Mouse (Mus musculus) midbrain, postnatal 0 days (tissue): ENCODE measurements around the gene 5730596B20Rik. TPM values are rescaled to one million over a fixed set of nuclear protein-coding genes. Genes with fewer than 3 reads are reported as not detected.

Experiments used
- ATAC-seq: fragments of 200-750 bp; cut with Nextera tagmentation; 2 replicates; pipeline ENCODE4 v1.8.0; 2017; ENCODE audit warnings: moderate number of reproducible peaks, mild to moderate bottlenecking, moderate TSS enrichment, moderate library complexity; ENCODE audit not compliant: low FRiP score
- DNase-seq: peaks from one replicate; pipeline ENCODE4 v3.0.0-alpha.2; 2015; ENCODE audit warnings: low spot score
- H3K27ac ChIP-seq: fragments of 300-500 bp; sonication (generic); 2 replicates; pipeline ENCODE4 v1.5.1; 2014; ENCODE audit warnings: low read depth, mild to moderate bottlenecking, low read length, mixed read lengths
- H3K27me3 ChIP-seq: fragments of 300-500 bp; sonication (generic); 2 replicates; pipeline ENCODE4 v1.6.1; 2014; ENCODE audit warnings: low read length, control low read depth, mixed read lengths; ENCODE audit not compliant: insufficient read depth
- H3K36me3 ChIP-seq: fragments of 300-500 bp; sonication (generic); 2 replicates; pipeline ENCODE4 v1.6.1; 2014; ENCODE audit warnings: low read length, control low read depth, mixed read lengths; ENCODE audit not compliant: insufficient read depth
- H3K4me1 ChIP-seq: fragments of 300-500 bp; sonication (generic); 2 replicates; pipeline ENCODE4 v1.6.1; 2014; ENCODE audit warnings: mild to moderate bottlenecking, control low read depth, antibody characterized with exemption, low read length, mixed read lengths; ENCODE audit not compliant: insufficient read depth
- H3K4me2 ChIP-seq: fragments of 300-500 bp; sonication (generic); 2 replicates; pipeline ENCODE4 v1.6.1; 2014; ENCODE audit warnings: low read depth, mild to moderate bottlenecking, low read length, mixed read lengths; ENCODE audit not compliant: poor library complexity, severe bottlenecking
- H3K4me3 ChIP-seq: fragments of 300-500 bp; sonication (generic); 2 replicates; pipeline ENCODE4 v1.5.1; 2014; ENCODE audit warnings: low read depth, mild to moderate bottlenecking, low read length, moderate library complexity
- H3K9ac ChIP-seq: fragments of 300-500 bp; sonication (generic); replicated peaks from 2 replicates; pipeline ENCODE4 v1.6.1; 2014; ENCODE audit warnings: mild to moderate bottlenecking, low read length, moderate library complexity, mixed read lengths; ENCODE audit not compliant: poor library complexity, severe bottlenecking
- H3K9me3 ChIP-seq: fragments of 300-500 bp; sonication (generic); 2 replicates; pipeline ENCODE4 v1.6.1; 2016; ENCODE audit warnings: low read length, control low read depth
- CTCF ChIP-seq: IDR thresholded peaks from 2 replicates; pipeline ENCODE4 v1.5.1; 2016; ENCODE audit warnings: antibody characterized with exemption, mild to moderate bottlenecking
- WGBS: fragments of 180-500 bp; shearing (Covaris S2); extraction: QIAGEN DNeasy Blood & Tissue Kit; methylation state at CpG from one replicate; pipeline ENCODE4 v1.1.7; 2014; 5-methylcytosine and 5-hydroxymethylcytosine counted together
- polyA plus RNA-seq: library from polyadenylated mRNA; unstranded; fragments of >200 nt; fragmentation: Nextera tagmentation; extraction: Ambion mirVana; gene quantifications from 2 replicates; pipeline ENCODE4 v1.2.1, GENCODE M21; 2015
- total RNA-seq: library from RNA; depleted of rRNA; stranded (reverse); fragments of >200 nt; gene quantifications from 2 replicates; pipeline ENCODE4 v1.2.3, GENCODE M21; 2014

5730596B20Rik gene
- total and polyA plus RNA-seq, 2 experiments from 2014 or later = not detected

DNA sequence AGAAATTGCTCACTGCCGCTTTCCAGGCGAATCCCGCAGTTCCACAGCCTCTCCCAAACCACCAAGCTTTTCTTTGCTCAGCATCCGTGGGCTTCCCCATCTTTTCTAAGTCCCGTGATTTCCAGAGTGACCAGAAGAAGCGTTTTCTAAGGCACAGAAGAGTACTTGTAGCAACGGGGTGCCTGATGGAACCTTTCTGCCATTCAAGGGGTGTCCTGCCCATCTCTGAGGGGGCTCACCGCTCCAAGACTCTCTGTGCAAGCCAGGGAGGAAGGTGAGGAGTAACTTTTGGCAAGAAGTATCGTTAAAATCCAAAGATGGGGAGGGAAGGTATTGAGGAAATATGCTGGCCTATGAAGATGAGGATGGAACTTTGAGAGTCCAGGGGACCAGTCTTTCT lies 508 bp downstream of the 5730596B20Rik start:
- WGBS = 2% methylated on average over 9 of the region's 9 CpGs
- DNase-seq (no peak), ATAC-seq (no peak)
- Histone ChIP-seq H3K9ac (no peak overlapping the region), H3K36me3 (no peaks in the 10 kb centered on the region), H3K4me3 (no peak overlapping the region), H3K27me3 (peaks cover 88% of the 10 kb centered on the region), H3K9me3 (no peaks in the 10 kb centered on the region), H3K27ac (no peak overlapping the region), H3K4me1 (no peaks in the 10 kb centered on the region), H3K4me2 (no peak overlapping the region)
- no peak for TF ChIP-seq CTCF

DNA sequence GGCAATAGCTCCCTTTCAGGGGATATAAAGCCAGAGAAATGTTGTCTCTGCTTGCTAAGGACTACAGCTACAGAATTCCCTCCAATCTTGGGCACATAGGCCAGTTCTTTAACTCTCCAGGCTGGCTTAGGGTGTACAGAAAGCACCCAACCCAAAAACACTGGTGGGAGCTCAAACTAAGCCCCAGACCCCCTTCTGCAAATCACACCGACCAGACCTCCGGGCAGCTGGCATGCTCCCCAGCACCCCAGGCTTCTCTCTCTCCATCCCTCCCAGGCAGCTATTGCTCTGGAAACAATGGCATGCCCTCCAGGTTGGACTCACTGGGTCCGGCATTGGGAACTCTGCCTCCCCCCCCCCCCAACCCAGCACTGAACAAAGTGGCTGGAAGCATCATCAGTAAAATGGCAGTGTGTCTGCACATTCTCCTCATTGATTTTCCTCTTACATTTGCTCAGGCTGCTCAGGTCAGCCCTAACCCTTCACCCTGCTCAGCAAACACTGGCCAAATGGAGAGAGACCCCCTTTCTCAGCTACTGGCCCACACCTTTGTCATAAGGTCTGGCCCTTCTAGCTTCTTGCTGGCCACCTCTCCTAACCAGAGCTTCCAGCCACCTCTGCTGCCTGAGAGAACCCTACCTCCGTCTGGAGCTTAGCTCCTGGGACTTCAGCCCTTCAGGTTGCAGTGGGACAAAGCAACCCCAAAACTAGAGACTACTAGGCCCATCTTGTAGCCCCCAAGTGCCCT lies 1.8 kb downstream of the 5730596B20Rik start:
- DNase-seq = no peak
- H3K4me3 ChIP-seq = no peak overlapping the region

DNA sequence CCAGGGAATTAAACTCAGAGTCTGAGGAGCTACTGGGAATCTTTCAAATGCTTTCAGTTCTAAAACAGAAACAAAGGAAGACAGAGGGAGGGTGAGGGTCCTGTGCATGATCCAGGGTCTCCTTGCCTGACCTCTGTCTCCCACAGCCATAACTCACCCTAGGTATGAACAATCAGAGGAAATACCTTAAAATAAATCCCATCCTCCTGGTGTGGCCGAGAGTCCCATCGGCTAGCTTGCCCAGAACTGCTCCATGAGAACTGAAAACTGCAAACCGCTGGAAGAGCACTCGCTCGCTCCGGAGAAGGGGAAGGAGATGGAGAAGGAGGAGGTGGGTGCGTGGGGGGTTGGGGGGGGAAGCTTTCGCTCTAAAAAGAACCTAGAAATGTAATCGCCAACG lies 2.4 kb downstream of the 5730596B20Rik start:
- DNase-seq (no peak), ATAC-seq (no peak)
- H3K27ac ChIP-seq = no peak overlapping the region
- no peaks in the 10 kb centered on the region for H3K9me3 ChIP-seq
- H3K4me3 ChIP-seq = no peak overlapping the region
- no peaks in the 10 kb centered on the region for H3K4me1 ChIP-seq
- H3K27me3 ChIP-seq = peaks cover 95% of the 10 kb centered on the region
- H3K4me2 ChIP-seq = no peak overlapping the region
- H3K9ac ChIP-seq = no peak overlapping the region
- TF ChIP-seq CTCF = no peak
- 1% methylated on average over 10 of the region's 10 CpGs for WGBS
- no peaks in the 10 kb centered on the region for H3K36me3 ChIP-seq

More for the DNA sequence above, 1.8 kb downstream of the 5730596B20Rik start:
- Histone ChIP-seq H3K4me1 (no peaks in the 10 kb centered on the region), H3K4me2 (no peak overlapping the region), H3K9me3 (no peaks in the 10 kb centered on the region), H3K27me3 (peaks cover 90% of the 10 kb centered on the region), H3K9ac (no peak overlapping the region), H3K27ac (no peak overlapping the region), H3K36me3 (no peaks in the 10 kb centered on the region)
- no peak for TF ChIP-seq CTCF
- ATAC-seq = no peak
- WGBS = 0% methylated on average over 4 of the region's 4 CpGs

DNA sequence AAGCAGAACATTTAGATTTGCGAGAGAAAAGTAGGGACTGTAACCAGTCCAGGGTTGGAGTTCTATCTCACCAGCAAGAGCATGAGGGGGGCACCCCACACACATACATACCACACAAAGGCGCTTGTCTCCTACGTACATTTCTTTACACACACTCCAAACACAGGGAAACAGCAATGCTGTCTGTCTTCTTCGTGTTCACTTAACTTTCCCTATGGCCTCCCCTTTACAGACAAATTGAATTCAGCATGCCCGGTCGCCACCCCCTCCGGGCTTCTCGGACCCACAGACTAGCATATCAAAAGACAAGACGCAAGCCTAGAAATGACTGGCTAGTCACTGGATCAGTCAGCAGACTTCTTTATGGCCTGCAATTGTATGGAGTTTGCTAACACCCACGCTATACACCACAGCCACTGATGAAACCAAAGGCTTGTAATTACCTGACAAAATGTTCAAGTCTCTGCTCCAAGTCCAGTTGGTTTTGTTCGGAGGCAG lies 3.0 kb downstream of the 5730596B20Rik start:
- Histone ChIP-seq H3K4me1 (no peaks in the 10 kb centered on the region), H3K4me2 (no peak overlapping the region), H3K36me3 (no peaks in the 10 kb centered on the region), H3K9me3 (no peaks in the 10 kb centered on the region), H3K27ac (no peak overlapping the region), H3K4me3 (no peak overlapping the region), H3K27me3 (peaks cover 94% of the 10 kb centered on the region), H3K9ac (no peak overlapping the region)
- WGBS = 2% methylated on average over 11 of the region's 11 CpGs
- TF ChIP-seq CTCF = no peak
- DNase-seq = no peak
- ATAC-seq = no peak

DNA sequence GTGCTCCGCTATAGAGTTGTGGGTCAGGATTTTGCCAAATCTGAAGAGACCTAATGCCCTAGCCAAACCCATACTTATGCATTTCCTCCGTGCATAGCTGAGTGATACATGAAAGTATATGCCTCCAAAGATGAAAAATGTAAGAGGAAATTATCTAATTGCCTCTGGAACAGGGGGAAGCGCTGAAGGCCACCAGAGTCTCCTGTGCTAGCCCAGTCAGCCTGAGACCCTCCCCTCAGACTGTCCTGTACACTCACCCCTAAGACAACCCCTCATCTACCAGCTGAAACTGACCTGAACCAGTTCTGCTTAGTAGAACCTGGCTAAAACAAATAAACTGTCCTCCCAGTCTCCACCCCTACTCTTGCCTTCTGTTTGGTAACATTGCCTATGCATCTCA lies 3.4 kb downstream of the 5730596B20Rik start:
- 7% methylated on average over 3 of the region's 3 CpGs for WGBS
- ATAC-seq = no peak
- Histone ChIP-seq H3K4me3 (no peak overlapping the region), H3K27me3 (peaks cover 95% of the 10 kb centered on the region), H3K27ac (no peak overlapping the region), H3K9me3 (no peaks in the 10 kb centered on the region), H3K9ac (no peak overlapping the region), H3K4me2 (no peak overlapping the region), H3K36me3 (no peaks in the 10 kb centered on the region), H3K4me1 (no peaks in the 10 kb centered on the region)
- no peak for DNase-seq
- TF ChIP-seq CTCF = no peak

DNA sequence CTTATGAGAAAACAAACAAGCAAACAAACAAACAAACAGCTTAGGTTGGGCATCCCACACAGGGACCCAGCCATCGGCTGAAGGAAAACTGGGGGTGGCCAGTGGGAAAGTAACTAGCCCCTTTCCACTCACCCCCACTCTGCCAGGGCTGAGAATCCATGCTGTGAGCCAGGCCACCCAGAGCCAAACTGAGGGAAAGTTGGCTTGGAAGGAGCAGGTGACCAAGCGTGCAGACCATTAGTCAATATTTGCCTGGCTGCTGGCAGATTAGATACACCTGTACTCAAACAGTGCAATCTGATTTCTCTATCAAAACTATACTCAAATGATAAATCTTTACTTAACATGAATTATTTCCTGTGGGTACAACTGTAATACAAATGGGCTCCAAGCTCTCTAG lies 4.7 kb downstream of the 5730596B20Rik start:
- no peak for ATAC-seq
- Histone ChIP-seq H3K9me3 (no peaks in the 10 kb centered on the region), H3K9ac (no peak overlapping the region), H3K4me1 (no peaks in the 10 kb centered on the region), H3K4me3 (no peak overlapping the region), H3K36me3 (no peaks in the 10 kb centered on the region), H3K27ac (no peak overlapping the region), H3K27me3 (peaks cover 98% of the 10 kb centered on the region), H3K4me2 (no peak overlapping the region)
- TF ChIP-seq CTCF = no peak
- 24% methylated on average over 2 of the region's 2 CpGs for WGBS
- DNase-seq = no peak
